Mouse (Mus musculus) megakaryocyte-erythroid progenitor cell, adult 5-6 weeks (primary cell): ENCODE measurements at regions not wholly inside any gene's neighbourhood (a gene's known extent, or its start where the extent isn't known, plus 50 kb on each side); places are given as distances from the start of the nearest gene placed in this dataset.

ENCODE experiments used
- ATAC-seq: replicated peaks from 2 replicates; pipeline ENCODE4 v1.8.0; 2016; ENCODE audit warnings: mild to moderate bottlenecking, inconsistent platforms; ENCODE audit not compliant: severe bottlenecking, poor library complexity, low FRiP score, low TSS enrichment

- no peak for ATAC-seq
Measured at GRCm38 (mm10) chr10:56739621-56740020, 362.5 kb downstream of the Gja1 start.

- no peak for ATAC-seq
Measured at GRCm38 (mm10) chr10:56752134-56752533, 375.0 kb downstream of the Gja1 start.

- ATAC-seq, result no peak
Measured at GRCm38 (mm10) chr10:56753576-56753975, 376.4 kb downstream of the Gja1 start.

- no peak for ATAC-seq
Measured at GRCm38 (mm10) chr10:56754546-56755175, 377.5 kb downstream of the Gja1 start.

GRCm38 (mm10) chr10:56770629-56771028 lies 393.5 kb downstream of the Gja1 start:
- ATAC-seq, result no peak

GRCm38 (mm10) chr10:56782265-56782664 lies 405.1 kb downstream of the Gja1 start:
- ATAC-seq, result no peak

GRCm38 (mm10) chr10:56783941-56784340 lies 406.8 kb downstream of the Gja1 start:
- no peak for ATAC-seq

GRCm38 (mm10) chr10:56788081-56788480 lies 411.0 kb downstream of the Gja1 start:
- ATAC-seq, result no peak

- no peak for ATAC-seq
Measured at GRCm38 (mm10) chr10:56793074-56793473, 415.9 kb downstream of the Gja1 start.

- ATAC-seq, result no peak
Measured at GRCm38 (mm10) chr10:56795396-56795795, 418.3 kb downstream of the Gja1 start.

- no peak for ATAC-seq
Measured at GRCm38 (mm10) chr10:56799307-56799706, 422.2 kb downstream of the Gja1 start.

GRCm38 (mm10) chr10:56799745-56800144 lies 422.6 kb downstream of the Gja1 start:
- ATAC-seq, result no peak

- no peak for ATAC-seq
Measured at GRCm38 (mm10) chr10:56809006-56809405, 431.9 kb downstream of the Gja1 start.

- no peak for ATAC-seq
Measured at GRCm38 (mm10) chr10:56822158-56822557, 445.0 kb downstream of the Gja1 start.

- ATAC-seq, result no peak
Measured at GRCm38 (mm10) chr10:56831331-56831730, 454.2 kb downstream of the Gja1 start.

GRCm38 (mm10) chr10:56831966-56832365 lies 454.8 kb downstream of the Gja1 start:
- ATAC-seq, result no peak

- ATAC-seq, result no peak
Measured at GRCm38 (mm10) chr10:56836130-56836529, 459.0 kb downstream of the Gja1 start.

- no peak for ATAC-seq
Measured at GRCm38 (mm10) chr10:56839006-56839495, 461.9 kb downstream of the Gja1 start.

GRCm38 (mm10) chr10:56839545-56839944 lies 462.4 kb downstream of the Gja1 start:
- no peak for ATAC-seq

GRCm38 (mm10) chr10:56840732-56841131 lies 463.6 kb downstream of the Gja1 start:
- ATAC-seq, result no peak

GRCm38 (mm10) chr10:56841486-56841885 lies 464.4 kb downstream of the Gja1 start:
- ATAC-seq, result no peak

GRCm38 (mm10) chr10:56841973-56842372 lies 464.8 kb downstream of the Gja1 start:
- ATAC-seq, result no peak
